Mouse (Mus musculus) bone marrow macrophage, adult 2 months (primary cell): ENCODE data around the gene Cacng2.

ENCODE experiments used
- CTCF ChIP-seq: IDR thresholded peaks from 2 replicates; pipeline ENCODE4 v1.5.1; 2012; ENCODE audit warnings: low read depth, mild to moderate bottlenecking, low read length, moderate library complexity
- POLR2A ChIP-seq: IDR thresholded peaks from 2 replicates; pipeline ENCODE4 v1.6.1; 2012; ENCODE audit warnings: mild to moderate bottlenecking, low read depth, low read length, borderline replicate concordance

DNA sequence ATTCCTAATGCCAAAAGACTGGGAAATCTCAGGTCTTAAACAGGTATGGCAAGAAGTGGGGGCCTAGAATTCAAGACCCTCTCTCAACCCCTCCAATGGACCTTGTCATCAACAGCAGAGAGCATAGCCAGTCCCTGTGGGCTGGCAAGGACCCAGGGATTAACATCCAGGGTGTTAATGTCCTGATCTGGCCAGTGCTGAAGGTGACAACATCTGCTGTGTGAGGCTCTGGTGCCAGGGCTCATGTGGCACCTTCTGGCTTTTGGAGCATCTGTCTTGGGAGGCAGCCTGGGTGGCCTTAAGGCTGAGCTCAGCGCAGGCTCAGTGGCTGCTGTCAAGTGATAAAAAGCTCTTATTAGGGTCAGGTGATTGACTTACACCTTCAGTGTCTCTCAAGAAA is 62.9 kb downstream of the Cacng2 start:
- TF ChIP-seq CTCF (no peak), POLR2A (no peak)
